Mouse (Mus musculus): Measurements from ENCODE around the gene Apool. TPM values are rescaled to one million over a fixed set of nuclear protein-coding genes. Genes with fewer than 3 reads are reported as not detected.

Apool gene
- 25.9 and 32.2 TPM in 2 replicates for polyA plus RNA-seq (2014; fragmentation: Nextera tagmentation; extraction: Ambion mirVana)

DNA sequence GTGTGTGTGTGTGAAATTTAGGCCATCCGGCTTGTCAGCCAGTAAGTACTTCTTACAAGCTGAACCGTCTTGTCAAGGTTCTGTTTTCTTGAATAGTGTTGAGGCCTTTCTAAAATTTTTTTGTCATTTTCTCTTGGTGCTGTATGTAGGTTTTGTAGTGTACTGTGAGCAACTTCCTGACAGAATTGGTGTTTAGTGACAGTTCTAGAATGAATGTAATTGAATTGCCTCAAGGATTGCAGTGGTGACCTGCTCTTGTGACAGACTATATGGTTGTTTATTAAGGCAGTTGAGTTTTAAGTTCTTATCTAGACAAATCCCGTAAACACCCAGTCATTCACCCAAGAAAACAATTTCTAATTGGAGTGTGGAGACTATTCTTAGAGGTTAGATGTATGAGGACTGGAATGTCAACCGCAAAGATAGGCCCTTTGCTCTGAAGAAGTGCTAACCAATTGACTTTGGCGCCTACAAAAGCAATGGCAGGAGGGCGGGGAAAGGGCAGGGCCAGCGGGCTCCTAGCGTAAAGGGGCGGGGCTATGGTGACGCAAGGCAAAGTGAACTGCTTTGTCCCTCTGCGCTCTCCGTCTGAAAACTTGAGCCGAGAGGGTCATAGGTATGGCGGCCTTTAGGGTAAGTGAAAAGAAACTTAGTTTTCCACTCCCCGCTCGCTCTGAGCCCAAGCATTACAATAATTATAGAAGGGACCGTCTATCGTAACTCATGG, at the start of gene Apool:
TSS of gene Apool (plus strand) at position 531 of the 727 bp plus-strand sequence.
- no peak within 1 kb of the TSS for H3K27ac ChIP-seq (ENCODE audit: low read depth, low read length)
- peak within 1 kb of the TSS; percentile 58 for H3K9ac ChIP-seq (ENCODE audit: low read length)
- H3K4me3 ChIP-seq (ENCODE audit: low read depth, low read length): peak within 1 kb of the TSS; percentile 47
- ATAC-seq (peak; percentile 97), DNase-seq (ENCODE audit: low spot score) (peak; percentile 83)
- H3K27me3 ChIP-seq (replicated peaks; ENCODE audit: control insufficient read depth, insufficient read depth, low read length): no peaks in the 10 kb centered on the region
- no peaks in the 10 kb centered on the region for H3K9me3 ChIP-seq (replicated peaks; ENCODE audit: control insufficient read depth, low read length)
- H3K4me1 ChIP-seq (ENCODE audit: control insufficient read depth, insufficient read depth, low read length): no peaks in the 10 kb centered on the region
- H3K4me2 ChIP-seq (ENCODE audit: low read length): peak within 1 kb of the TSS; percentile 44
- no peaks in the 10 kb centered on the region for H3K36me3 ChIP-seq (ENCODE audit: control insufficient read depth, insufficient read depth, low read length)
- 33% methylated on average over 18 of the region's 18 CpGs for WGBS

DNA sequence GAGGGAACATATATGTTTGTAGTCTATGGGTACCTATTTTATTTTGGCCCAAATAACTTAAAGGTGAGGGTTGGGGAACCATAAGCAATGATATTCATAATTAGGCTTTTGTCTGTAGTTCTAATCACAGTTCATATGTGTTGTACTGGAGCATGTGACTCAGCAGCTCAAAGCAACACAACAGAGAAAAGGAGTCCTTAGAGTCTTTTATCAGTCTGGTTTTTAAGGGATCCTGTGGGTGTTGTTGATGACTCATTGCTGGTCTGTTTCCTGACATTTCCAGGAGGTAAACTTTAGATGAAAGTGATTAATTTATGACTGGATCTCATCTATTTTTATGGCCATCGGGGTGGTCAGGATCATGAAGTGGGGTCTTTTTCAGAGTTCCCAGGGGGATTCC, 37.6 kb upstream of the Apool start:
- Histone ChIP-seq H3K9me3 (replicated peaks; ENCODE audit: control insufficient read depth, low read length) (no peaks in the 10 kb centered on the region), H3K27me3 (replicated peaks; ENCODE audit: control insufficient read depth, insufficient read depth, low read length) (no peaks in the 10 kb centered on the region), H3K36me3 (ENCODE audit: control insufficient read depth, insufficient read depth, low read length) (no peaks in the 10 kb centered on the region), H3K4me2 (ENCODE audit: low read length) (no peak overlapping the region), H3K4me1 (ENCODE audit: control insufficient read depth, insufficient read depth, low read length) (no peaks in the 10 kb centered on the region), H3K4me3 (ENCODE audit: low read depth, low read length) (no peak overlapping the region), H3K27ac (ENCODE audit: low read depth, low read length) (no peak overlapping the region), H3K9ac (ENCODE audit: low read length) (no peak overlapping the region)
- ATAC-seq (no peak), DNase-seq (ENCODE audit: low spot score) (no peak)
- WGBS: 86% methylated on average over 1 of the region's 1 CpGs

DNA sequence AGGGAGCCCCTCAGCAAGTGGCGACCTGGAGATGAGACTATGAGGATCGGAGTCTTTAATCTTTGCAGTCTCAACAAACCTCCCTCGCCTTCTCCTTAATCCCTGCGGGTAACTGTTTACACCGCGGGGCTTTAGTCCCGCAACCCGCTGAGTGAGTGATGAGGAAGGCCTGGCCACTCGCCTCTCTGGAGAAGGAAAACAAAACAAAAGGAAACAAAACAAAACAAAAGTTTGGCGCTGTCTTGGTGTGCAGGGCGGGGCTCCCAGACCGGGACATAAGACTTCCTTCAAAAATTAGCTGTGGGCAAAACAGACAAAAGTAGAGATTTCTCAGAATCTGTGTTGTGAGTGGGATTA, 375 bp downstream of the Apool start:
- peak; percentile 66 for ATAC-seq
- DNase-seq (ENCODE audit: low spot score): peak; percentile 0
- WGBS: 17% methylated on average over 12 of the region's 12 CpGs

DNA sequence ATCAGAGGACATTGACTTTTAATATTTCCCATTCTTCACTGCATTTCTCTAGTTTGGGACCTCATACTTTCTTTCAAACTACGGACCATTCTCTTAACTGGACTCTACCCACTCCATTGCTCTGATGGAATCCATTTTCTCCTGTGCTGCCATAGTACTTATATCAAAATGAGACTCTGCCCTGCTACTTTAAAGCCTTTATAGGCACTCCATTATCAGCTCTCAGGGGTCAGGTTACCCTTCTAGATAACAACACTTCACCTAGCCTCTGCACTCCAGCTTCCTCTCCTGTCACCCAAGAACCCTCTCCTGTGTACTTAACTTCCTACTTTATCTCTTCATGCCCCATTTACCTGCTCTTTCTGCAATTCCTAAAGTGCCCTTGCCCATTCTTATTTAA, 960 bp downstream of the Apool start:
- H3K4me3 ChIP-seq (ENCODE audit: low read depth, low read length): peak overlapping the region; percentile 47
- DNase-seq (ENCODE audit: low spot score) (no peak), ATAC-seq (no peak)
- no peaks in the 10 kb centered on the region for H3K4me1 ChIP-seq (ENCODE audit: control insufficient read depth, insufficient read depth, low read length)
- H3K9ac ChIP-seq (ENCODE audit: low read length): no peak overlapping the region
- no peaks in the 10 kb centered on the region for H3K9me3 ChIP-seq (replicated peaks; ENCODE audit: control insufficient read depth, low read length)
- no peaks in the 10 kb centered on the region for H3K36me3 ChIP-seq (ENCODE audit: control insufficient read depth, insufficient read depth, low read length)
- H3K27me3 ChIP-seq (replicated peaks; ENCODE audit: control insufficient read depth, insufficient read depth, low read length): no peaks in the 10 kb centered on the region
- no peak overlapping the region for H3K27ac ChIP-seq (ENCODE audit: low read depth, low read length)
- peak overlapping the region; percentile 44 for H3K4me2 ChIP-seq (ENCODE audit: low read length)
- 52% methylated on average over 1 of the region's 1 CpGs for WGBS

More for the DNA sequence above, 375 bp downstream of the Apool start:
- Histone ChIP-seq H3K4me3 (ENCODE audit: low read depth, low read length) (peak overlapping the region; percentile 47), H3K27me3 (replicated peaks; ENCODE audit: control insufficient read depth, insufficient read depth, low read length) (no peaks in the 10 kb centered on the region), H3K9me3 (replicated peaks; ENCODE audit: control insufficient read depth, low read length) (no peaks in the 10 kb centered on the region), H3K9ac (ENCODE audit: low read length) (peak overlapping the region; percentile 58), H3K4me2 (ENCODE audit: low read length) (peak overlapping the region; percentile 44), H3K36me3 (ENCODE audit: control insufficient read depth, insufficient read depth, low read length) (no peaks in the 10 kb centered on the region), H3K27ac (ENCODE audit: low read depth, low read length) (no peak overlapping the region), H3K4me1 (ENCODE audit: control insufficient read depth, insufficient read depth, low read length) (no peaks in the 10 kb centered on the region)

DNA sequence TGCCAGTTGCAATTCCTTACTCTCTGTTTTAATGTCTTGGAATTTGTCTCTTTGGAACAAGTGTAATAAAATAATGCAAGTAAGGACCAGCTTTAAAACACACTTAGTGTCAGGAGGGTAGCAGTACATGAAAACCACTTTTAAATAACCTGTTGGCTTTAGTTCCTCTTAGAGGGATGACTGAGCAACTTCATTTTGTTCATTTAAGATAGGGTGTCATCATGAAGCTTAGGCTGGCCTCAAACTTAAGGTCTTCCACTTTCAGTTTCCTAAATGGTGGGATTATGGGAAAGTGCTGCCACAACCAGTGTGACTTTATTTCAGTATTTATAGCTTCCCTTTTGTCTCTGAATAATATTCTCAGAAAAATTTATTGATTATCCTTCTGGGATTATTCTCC, 9.1 kb downstream of the Apool start:
- H3K36me3 ChIP-seq (ENCODE audit: control insufficient read depth, insufficient read depth, low read length): no peaks in the 10 kb centered on the region
- no peak for ATAC-seq
- H3K27me3 ChIP-seq (replicated peaks; ENCODE audit: control insufficient read depth, insufficient read depth, low read length): no peaks in the 10 kb centered on the region
- no peak overlapping the region for H3K4me3 ChIP-seq (ENCODE audit: low read depth, low read length)
- no peak overlapping the region for H3K4me2 ChIP-seq (ENCODE audit: low read length)
- H3K4me1 ChIP-seq (ENCODE audit: control insufficient read depth, insufficient read depth, low read length): no peaks in the 10 kb centered on the region
- no peak overlapping the region for H3K9ac ChIP-seq (ENCODE audit: low read length)
- no peak overlapping the region for H3K27ac ChIP-seq (ENCODE audit: low read depth, low read length)
- no peak for DNase-seq (ENCODE audit: low spot score)
- no peaks in the 10 kb centered on the region for H3K9me3 ChIP-seq (replicated peaks; ENCODE audit: control insufficient read depth, low read length)

DNA sequence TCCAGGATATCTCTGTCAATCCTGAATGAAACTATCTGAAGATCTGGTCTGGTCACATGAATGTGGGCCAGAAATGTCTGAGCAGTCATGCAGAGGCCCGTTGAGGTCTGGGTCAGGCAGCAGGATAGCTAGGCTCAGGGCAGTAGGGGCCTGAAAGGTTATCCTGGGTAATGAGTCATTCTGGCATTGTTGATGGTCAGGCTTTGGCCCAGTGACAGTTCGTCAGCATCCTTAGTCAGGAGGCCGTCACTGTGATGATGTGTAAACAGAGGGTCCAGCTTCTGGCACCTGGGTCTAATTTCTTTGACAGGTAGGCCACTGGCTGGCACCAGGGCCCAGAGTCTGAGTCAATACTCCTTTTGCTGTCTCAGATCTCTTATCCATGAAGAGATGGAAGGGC, 28.4 kb downstream of the Apool start:
- WGBS: 72% methylated on average over 3 of the region's 3 CpGs
- H3K36me3 ChIP-seq (ENCODE audit: control insufficient read depth, insufficient read depth, low read length): no peaks in the 10 kb centered on the region

DNA sequence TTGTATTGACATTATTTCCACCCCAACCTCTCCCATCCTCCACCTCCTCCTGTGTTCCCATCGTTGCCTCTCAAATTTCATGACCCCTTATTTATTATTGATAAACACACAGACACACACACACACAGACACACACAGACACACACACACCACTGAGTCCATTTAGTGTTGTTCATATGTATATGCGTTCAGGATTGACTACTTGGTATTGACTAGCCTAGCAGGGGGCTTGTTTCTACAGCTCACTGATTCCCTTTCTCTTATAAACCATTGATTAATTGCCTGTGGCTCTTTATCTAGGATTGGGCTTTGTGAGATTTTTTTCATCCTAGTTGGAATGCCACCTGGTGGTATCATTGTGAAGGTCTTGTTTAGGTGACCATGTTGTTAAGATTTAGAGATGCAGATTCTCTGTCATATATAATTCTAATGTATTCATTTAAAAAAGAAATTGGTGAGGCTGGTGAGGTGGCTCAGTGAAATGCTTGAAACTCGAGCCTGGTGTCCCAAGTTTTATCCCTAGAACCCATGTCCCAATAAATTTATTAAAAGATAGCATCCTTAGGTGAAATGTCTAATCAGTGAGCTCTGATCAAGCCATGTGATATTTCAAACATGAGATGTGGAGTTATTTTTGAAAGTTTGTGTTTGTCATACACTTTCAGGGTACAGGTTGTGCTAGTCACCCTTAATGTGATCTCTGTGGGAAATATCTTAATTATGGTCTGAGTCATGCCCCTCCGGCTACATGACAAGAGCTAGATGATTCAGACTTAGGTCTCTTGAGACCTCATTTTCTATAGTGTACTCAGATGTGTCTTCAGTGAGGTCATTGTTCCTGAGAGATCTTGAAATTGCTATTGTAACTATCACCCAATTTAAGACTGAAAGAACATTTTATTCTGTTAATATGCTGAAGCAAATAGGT, 36.6 kb downstream of the Apool start:
- 50% methylated on average over 4 of the region's 4 CpGs for WGBS
- H3K27me3 ChIP-seq (replicated peaks; ENCODE audit: control insufficient read depth, insufficient read depth, low read length): no peaks in the 10 kb centered on the region
- ATAC-seq (peak; percentile 34; the same call in 1 of the 2 replicates), DNase-seq (ENCODE audit: low spot score) (peak; percentile 25)
- H3K4me3 ChIP-seq (ENCODE audit: low read depth, low read length): no peak overlapping the region
- no peak overlapping the region for H3K27ac ChIP-seq (ENCODE audit: low read depth, low read length)
- H3K9me3 ChIP-seq (replicated peaks; ENCODE audit: control insufficient read depth, low read length): no peaks in the 10 kb centered on the region
- H3K4me1 ChIP-seq (ENCODE audit: control insufficient read depth, insufficient read depth, low read length): no peaks in the 10 kb centered on the region
- no peaks in the 10 kb centered on the region for H3K36me3 ChIP-seq (ENCODE audit: control insufficient read depth, insufficient read depth, low read length)
- no peak overlapping the region for H3K4me2 ChIP-seq (ENCODE audit: low read length)
- no peak overlapping the region for H3K9ac ChIP-seq (ENCODE audit: low read length)

More for the DNA sequence above, 28.4 kb downstream of the Apool start:
- H3K4me2 ChIP-seq (ENCODE audit: low read length): no peak overlapping the region
- no peak overlapping the region for H3K27ac ChIP-seq (ENCODE audit: low read depth, low read length)
- H3K9me3 ChIP-seq (replicated peaks; ENCODE audit: control insufficient read depth, low read length): no peaks in the 10 kb centered on the region
- H3K4me1 ChIP-seq (ENCODE audit: control insufficient read depth, insufficient read depth, low read length): no peaks in the 10 kb centered on the region
- H3K4me3 ChIP-seq (ENCODE audit: low read depth, low read length): no peak overlapping the region
- H3K27me3 ChIP-seq (replicated peaks; ENCODE audit: control insufficient read depth, insufficient read depth, low read length): no peaks in the 10 kb centered on the region
- ATAC-seq: no peak
- no peak for DNase-seq (ENCODE audit: low spot score)
- no peak overlapping the region for H3K9ac ChIP-seq (ENCODE audit: low read length)

DNA sequence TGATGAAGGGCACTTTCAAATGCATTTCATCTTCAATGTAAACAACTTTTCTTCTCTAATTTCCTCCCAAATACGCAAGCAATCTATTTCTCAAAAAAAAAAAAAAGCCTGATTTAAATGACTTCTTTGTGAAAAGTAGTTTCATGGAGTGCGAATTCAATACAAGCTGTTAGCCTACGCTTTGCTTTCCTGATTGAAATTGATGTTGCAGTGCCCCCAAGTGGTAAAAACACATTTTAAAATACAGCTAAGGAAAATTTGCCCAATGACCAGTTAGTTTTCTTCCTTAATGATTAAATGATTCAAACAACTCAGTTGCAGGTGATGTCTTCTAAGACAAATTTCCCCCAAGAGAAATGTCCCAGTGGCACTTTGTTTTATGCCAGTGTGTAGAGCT, 37.3 kb downstream of the Apool start:
- Histone ChIP-seq H3K36me3 (ENCODE audit: control insufficient read depth, insufficient read depth, low read length) (no peaks in the 10 kb centered on the region), H3K4me3 (ENCODE audit: low read depth, low read length) (no peak overlapping the region), H3K27ac (ENCODE audit: low read depth, low read length) (no peak overlapping the region), H3K4me2 (ENCODE audit: low read length) (no peak overlapping the region), H3K27me3 (replicated peaks; ENCODE audit: control insufficient read depth, insufficient read depth, low read length) (no peaks in the 10 kb centered on the region), H3K9ac (ENCODE audit: low read length) (no peak overlapping the region), H3K4me1 (ENCODE audit: control insufficient read depth, insufficient read depth, low read length) (no peaks in the 10 kb centered on the region), H3K9me3 (replicated peaks; ENCODE audit: control insufficient read depth, low read length) (no peaks in the 10 kb centered on the region)
- DNase-seq (ENCODE audit: low spot score): peak; percentile 78
- 0 out of 2 replicates have a peak, but pooled peaks have one; percentile 62 for ATAC-seq
- 31% methylated on average over 3 of the region's 3 CpGs for WGBS

DNA sequence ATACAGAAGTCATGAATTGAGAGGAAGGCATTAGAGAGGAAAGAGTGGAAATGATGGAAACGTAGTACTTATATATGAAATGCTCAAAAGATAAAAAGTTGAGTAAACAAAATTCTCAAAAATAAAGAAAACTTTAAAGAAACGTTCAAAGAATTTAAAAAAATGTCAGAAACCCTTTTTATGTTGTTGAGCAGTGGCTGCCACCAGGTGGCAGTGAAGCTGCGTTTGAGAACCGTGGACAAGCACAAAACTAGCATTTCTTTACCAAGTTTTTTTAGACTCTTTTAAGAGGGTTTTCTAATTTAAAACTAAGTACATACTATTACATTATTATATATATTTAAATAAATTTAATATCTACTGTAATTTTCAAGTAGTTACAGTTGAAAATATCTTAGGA, 57.3 kb downstream of the Apool start:
- no peak for DNase-seq (ENCODE audit: low spot score)
- peaks cover 6% of the 10 kb centered on the region for H3K9me3 ChIP-seq (replicated peaks; ENCODE audit: control insufficient read depth, low read length)
- WGBS: 37% methylated on average over 4 of the region's 4 CpGs

More for the DNA sequence above, 57.3 kb downstream of the Apool start:
- Histone ChIP-seq H3K4me2 (ENCODE audit: low read length) (no peak overlapping the region), H3K27me3 (replicated peaks; ENCODE audit: control insufficient read depth, insufficient read depth, low read length) (no peaks in the 10 kb centered on the region), H3K27ac (ENCODE audit: low read depth, low read length) (no peak overlapping the region), H3K9ac (ENCODE audit: low read length) (no peak overlapping the region), H3K4me1 (ENCODE audit: control insufficient read depth, insufficient read depth, low read length) (no peaks in the 10 kb centered on the region), H3K36me3 (ENCODE audit: control insufficient read depth, insufficient read depth, low read length) (no peaks in the 10 kb centered on the region), H3K4me3 (ENCODE audit: low read depth, low read length) (no peak overlapping the region)
- no peak for ATAC-seq

All from forebrain, embryonic 14.5 days (tissue).